Mouse (Mus musculus) limb, embryonic 15.5 days (tissue): ENCODE results near the gene Rab42. TPM values are rescaled to one million over a fixed set of nuclear protein-coding genes. Genes with fewer than 3 reads are reported as not detected.
"Not testable (repeated sequence)": the region's sequence is repeated elsewhere in the genome, so short reads cannot be mapped to it uniquely, and the experiment has no call there.

Experiments used
- ATAC-seq: fragments of 200-750 bp; cut with Nextera tagmentation; 2 replicates; pipeline ENCODE4 v1.8.0; 2017; ENCODE audit warnings: low read depth, moderate TSS enrichment; ENCODE audit not compliant: insufficient number of reproducible peaks, low FRiP score, low TSS enrichment
- H3K27ac ChIP-seq: fragments of 300-500 bp; sonication (generic); 2 replicates; pipeline ENCODE4 v1.5.1; 2015; ENCODE audit warnings: moderate library complexity, mild to moderate bottlenecking, inconsistent platforms
- H3K27me3 ChIP-seq: fragments of 300-500 bp; sonication (generic); 2 replicates; pipeline ENCODE4 v1.6.1; 2015; ENCODE audit warnings: inconsistent platforms
- H3K36me3 ChIP-seq: fragments of 300-500 bp; sonication (generic); 2 replicates; pipeline ENCODE4 v1.6.1; 2015; ENCODE audit warnings: inconsistent platforms
- H3K4me1 ChIP-seq: fragments of 300-500 bp; sonication (generic); 2 replicates; pipeline ENCODE4 v1.6.1; 2015; ENCODE audit warnings: inconsistent platforms
- H3K4me2 ChIP-seq: fragments of 300-500 bp; sonication (generic); 2 replicates; pipeline ENCODE4 v1.6.1; 2015; ENCODE audit warnings: mild to moderate bottlenecking, inconsistent platforms
- H3K4me3 ChIP-seq: fragments of 300-500 bp; sonication (generic); 2 replicates; pipeline ENCODE4 v1.5.1; 2015; ENCODE audit warnings: mild to moderate bottlenecking, inconsistent platforms
- H3K9ac ChIP-seq: fragments of 300-500 bp; sonication (generic); 2 replicates; pipeline ENCODE4 v1.6.1; 2015; ENCODE audit warnings: inconsistent platforms
- H3K9me3 ChIP-seq: fragments of 300-500 bp; sonication (generic); 2 replicates; pipeline ENCODE4 v1.6.1; 2016; ENCODE audit warnings: inconsistent platforms
- WGBS: fragments of 180-500 bp; shearing (Covaris S2); methylation state at CpG from one replicate; pipeline ENCODE4 v1.1.7; 2015; 5-methylcytosine and 5-hydroxymethylcytosine counted together
- polyA plus RNA-seq: library from polyadenylated mRNA; unstranded; fragments of >200 nt; fragmentation: Nextera tagmentation; extraction: Ambion mirVana; gene quantifications from 2 replicates; pipeline ENCODE4 v1.2.1, GENCODE M21; 2015

The Rab42 gene
- polyA plus RNA-seq, 1 experiment from 2014 or later = 2.7 TPM

GRCm38 (mm10) chr4:132309849-132310472, 6.8 kb upstream of the Rab42 start:
- H3K9me3 ChIP-seq = no peaks in the 10 kb centered on the region
- peak overlapping the region; percentile 73 for H3K4me3 ChIP-seq
- 0 out of 2 replicates have a peak overlapping the region, but pooled peaks have one; percentile 83 for H3K9ac ChIP-seq
- ATAC-seq = no peak
- H3K4me2 ChIP-seq = peak overlapping the region; percentile 72
- WGBS = 19% methylated on average over 10 of the region's 10 CpGs
- peak overlapping the region; percentile 92 for H3K27ac ChIP-seq
- H3K36me3 ChIP-seq = peaks cover 43% of the 10 kb centered on the region
- H3K4me1 ChIP-seq = peaks cover 8% of the 10 kb centered on the region
- no peaks in the 10 kb centered on the region for H3K27me3 ChIP-seq

GRCm38 (mm10) chr4:132309140-132309848, 6.1 kb upstream of the Rab42 start:
- Histone ChIP-seq H3K4me1 (peaks cover 8% of the 10 kb centered on the region), H3K27me3 (no peaks in the 10 kb centered on the region), H3K4me2 (peak overlapping the region; percentile 72), H3K9ac (peak overlapping the region; percentile 83), H3K36me3 (peaks cover 41% of the 10 kb centered on the region), H3K4me3 (peak overlapping the region; percentile 73), H3K27ac (peak overlapping the region; percentile 92), H3K9me3 (no peaks in the 10 kb centered on the region)
- no peak for ATAC-seq
- WGBS = under 1% methylated on average over 15 of the region's 15 CpGs

GRCm38 (mm10) chr4:132308437-132309139, 5.4 kb upstream of the Rab42 start:
- peaks cover 8% of the 10 kb centered on the region for H3K4me1 ChIP-seq
- no peaks in the 10 kb centered on the region for H3K9me3 ChIP-seq
- H3K4me2 ChIP-seq = peak overlapping the region; percentile 72
- H3K9ac ChIP-seq = peak overlapping the region; percentile 83
- peaks cover 34% of the 10 kb centered on the region for H3K36me3 ChIP-seq
- H3K27ac ChIP-seq = peak overlapping the region; percentile 92
- H3K4me3 ChIP-seq = peak overlapping the region; percentile 73
- peak; percentile 86 for ATAC-seq
- H3K27me3 ChIP-seq = no peaks in the 10 kb centered on the region
- WGBS = under 1% methylated on average over 41 of the region's 41 CpGs

- H3K36me3 ChIP-seq = peaks cover 12% of the 10 kb centered on the region
- H3K4me3 ChIP-seq = no peak overlapping the region
- 72% methylated on average over 6 of the region's 6 CpGs for WGBS
- H3K27ac ChIP-seq = no peak overlapping the region
- no peak overlapping the region for H3K9ac ChIP-seq
- no peaks in the 10 kb centered on the region for H3K27me3 ChIP-seq
- H3K9me3 ChIP-seq = no peaks in the 10 kb centered on the region
- ATAC-seq = no peak
- H3K4me1 ChIP-seq = peaks cover 19% of the 10 kb centered on the region
- no peak overlapping the region for H3K4me2 ChIP-seq
These were observed 2.8 kb upstream of the Rab42 start for GRCm38 (mm10) chr4:132306004-132306403.

GRCm38 (mm10) chr4:132305276-132305675, 2.1 kb upstream of the Rab42 start:
- Histone ChIP-seq H3K4me2 (no peak overlapping the region), H3K9me3 (no peaks in the 10 kb centered on the region), H3K9ac (no peak overlapping the region), H3K36me3 (peaks cover 5% of the 10 kb centered on the region), H3K27ac (no peak overlapping the region), H3K4me3 (no peak overlapping the region), H3K4me1 (peaks cover 19% of the 10 kb centered on the region), H3K27me3 (no peaks in the 10 kb centered on the region)
- ATAC-seq = no peak
- WGBS = 84% methylated on average over 8 of the region's 8 CpGs

GRCm38 (mm10) chr4:132303484-132303883, 299 bp upstream of the Rab42 start:
- not testable (repeated sequence) for H3K36me3 ChIP-seq, ATAC-seq, H3K9me3 ChIP-seq, H3K27me3 ChIP-seq
- WGBS = 42% methylated on average over 6 of the region's 6 CpGs
- Histone ChIP-seq H3K4me1 (peaks cover 11% of the 10 kb centered on the region), H3K4me2 (peak overlapping the region; percentile 79), H3K27ac (peak overlapping the region; percentile 74; the same call in 1 of the 2 replicates), H3K4me3 (peak overlapping the region; percentile 51), H3K9ac (peak overlapping the region; percentile 44; the same call in 1 of the 2 replicates)

GRCm38 (mm10) chr4:132301965-132302938, 933 bp downstream of the Rab42 start:
- no peaks in the 10 kb centered on the region for H3K27me3 ChIP-seq
- ATAC-seq = 0 out of 2 replicates have a peak, but pooled peaks have one; percentile 2
- 61% methylated on average over 16 of the region's 16 CpGs for WGBS

GRCm38 (mm10) chr4:132301486-132301885, 1.7 kb downstream of the Rab42 start:
- Histone ChIP-seq H3K4me3 (no peak overlapping the region), H3K27ac (peak overlapping the region; percentile 11; the same call in 1 of the 2 replicates), H3K27me3 (no peaks in the 10 kb centered on the region), H3K36me3 (no peaks in the 10 kb centered on the region), H3K9ac (no peak overlapping the region), H3K4me2 (no peak overlapping the region), H3K9me3 (no peaks in the 10 kb centered on the region), H3K4me1 (peaks cover 11% of the 10 kb centered on the region)
- no peak for ATAC-seq
- WGBS = 83% methylated on average over 6 of the region's 6 CpGs

More at GRCm38 (mm10) chr4:132301965-132302938, 933 bp downstream of the Rab42 start:
- Histone ChIP-seq H3K9me3 (no peaks in the 10 kb centered on the region), H3K9ac (peak overlapping the region; percentile 44), H3K4me3 (peak overlapping the region; percentile 51), H3K4me2 (peak overlapping the region; percentile 79), H3K36me3 (no peaks in the 10 kb centered on the region), H3K4me1 (peaks cover 11% of the 10 kb centered on the region), H3K27ac (peak overlapping the region; percentile 74)

GRCm38 (mm10) chr4:132299849-132300248, 3.3 kb downstream of the Rab42 start:
- Histone ChIP-seq H3K4me3 (no peak overlapping the region), H3K4me1 (peaks cover 11% of the 10 kb centered on the region), H3K27me3 (no peaks in the 10 kb centered on the region), H3K4me2 (no peak overlapping the region), H3K36me3 (no peaks in the 10 kb centered on the region), H3K9ac (no peak overlapping the region), H3K27ac (no peak overlapping the region), H3K9me3 (no peaks in the 10 kb centered on the region)
- WGBS = 94% methylated on average over 1 of the region's 1 CpGs
- ATAC-seq = no peak

- no peak overlapping the region for H3K27ac ChIP-seq
- WGBS = 54% methylated on average over 8 of the region's 8 CpGs
- H3K4me2 ChIP-seq = no peak overlapping the region
- no peak overlapping the region for H3K4me3 ChIP-seq
- no peak for ATAC-seq
- no peaks in the 10 kb centered on the region for H3K4me1 ChIP-seq
- no peak overlapping the region for H3K9ac ChIP-seq
- H3K9me3 ChIP-seq = no peaks in the 10 kb centered on the region
- H3K27me3 ChIP-seq = no peaks in the 10 kb centered on the region
- peaks cover 25% of the 10 kb centered on the region for H3K36me3 ChIP-seq
These were observed 7.3 kb downstream of the Rab42 start for GRCm38 (mm10) chr4:132295696-132296390.
